Mouse (Mus musculus) c-Kit-positive CD71-positive TER-119-positive erythroid progenitor cells, embryonic 14.5 days (primary cell): ENCODE results near the gene Nnat.
"Not testable (repeated sequence)": the region's sequence is repeated elsewhere in the genome, so short reads cannot be mapped to it uniquely, and the experiment has no call there.

Experiments
- DNase-seq: peaks from one replicate; pipeline ENCODE4 v3.0.0-alpha.2; 2013; ENCODE audit warnings: low spot score

Nnat gene

DNA sequence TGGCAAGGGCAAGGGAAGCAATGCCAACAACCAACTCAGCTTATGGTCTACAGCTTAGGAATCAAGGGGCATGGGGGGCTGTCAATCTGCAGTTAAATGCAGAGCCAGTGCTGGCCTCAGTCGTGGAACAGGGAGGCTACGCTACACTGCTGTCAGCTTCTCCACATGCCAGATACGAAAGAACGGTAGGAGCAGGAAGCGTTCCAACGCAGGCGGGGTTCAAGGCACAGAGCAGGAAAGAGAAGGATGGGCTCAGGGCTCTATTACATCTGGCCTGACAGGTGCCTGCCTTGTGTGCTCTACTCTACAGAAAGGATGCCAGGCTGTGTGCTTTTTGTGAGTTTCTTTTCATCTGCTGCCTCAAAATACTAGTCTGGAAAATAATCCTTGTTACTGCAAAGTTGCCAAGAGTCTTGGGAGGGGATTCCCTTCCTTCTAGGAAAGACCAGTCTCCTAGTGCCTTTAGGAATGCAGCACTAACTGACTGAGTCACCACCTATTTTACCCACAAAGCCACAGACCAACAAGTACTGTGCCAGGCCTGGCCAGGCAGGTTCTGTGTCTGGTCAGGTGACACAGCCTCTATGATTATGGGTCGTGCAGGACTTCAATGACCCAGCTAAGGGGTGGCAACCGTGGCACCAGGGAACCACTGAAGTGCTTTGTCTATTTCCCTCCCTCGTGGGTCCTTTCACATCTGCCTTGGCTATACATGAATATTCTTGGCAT lies 7.6 kb upstream of the Nnat start:
- no peak for DNase-seq

DNA sequence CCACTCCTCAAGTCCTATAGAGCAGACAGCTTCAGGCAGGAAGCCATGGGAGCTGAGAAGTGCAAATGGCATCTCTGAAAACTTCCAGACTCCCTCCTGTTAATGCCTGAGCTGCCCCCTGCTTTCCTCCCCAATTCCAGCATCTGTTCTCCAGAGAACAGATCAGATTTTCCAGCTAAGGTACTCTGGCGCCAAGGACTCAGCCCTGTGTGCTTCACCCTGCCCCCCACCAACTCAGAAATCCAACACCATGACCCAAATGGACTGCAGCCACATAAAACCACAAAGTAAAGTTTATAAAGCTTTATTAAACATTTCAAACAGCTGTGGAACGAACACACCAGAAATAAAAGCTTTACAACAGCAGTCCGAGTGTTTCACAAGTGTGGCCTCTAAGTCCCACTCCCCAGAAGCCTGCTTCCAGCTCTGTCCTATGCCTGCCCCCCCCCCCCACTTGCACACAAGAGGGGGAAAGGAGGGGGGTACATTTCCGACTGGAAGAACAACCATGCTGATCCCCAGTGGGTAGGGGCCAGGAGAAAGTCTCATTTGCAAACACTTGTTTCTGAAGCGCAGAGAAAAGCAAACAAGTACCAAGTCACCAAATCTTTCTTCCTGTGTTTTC lies 3.7 kb upstream of the Nnat start:
- no peak for DNase-seq

- no peak for DNase-seq
These were observed 1.8 kb upstream of the Nnat start for GRCm38 (mm10) chr2:157558051-157558450.

- no peak for DNase-seq
These were observed 1.4 kb upstream of the Nnat start for GRCm38 (mm10) chr2:157558520-157558919.

- DNase-seq: no peak
These were observed 438 bp upstream of the Nnat start for GRCm38 (mm10) chr2:157559440-157559839.

GRCm38 (mm10) chr2:157560302-157560701 lies 424 bp downstream of the Nnat start:
- DNase-seq: no peak

- no peak for DNase-seq
These were observed 1.4 kb downstream of the Nnat start for GRCm38 (mm10) chr2:157561165-157561836.

DNA sequence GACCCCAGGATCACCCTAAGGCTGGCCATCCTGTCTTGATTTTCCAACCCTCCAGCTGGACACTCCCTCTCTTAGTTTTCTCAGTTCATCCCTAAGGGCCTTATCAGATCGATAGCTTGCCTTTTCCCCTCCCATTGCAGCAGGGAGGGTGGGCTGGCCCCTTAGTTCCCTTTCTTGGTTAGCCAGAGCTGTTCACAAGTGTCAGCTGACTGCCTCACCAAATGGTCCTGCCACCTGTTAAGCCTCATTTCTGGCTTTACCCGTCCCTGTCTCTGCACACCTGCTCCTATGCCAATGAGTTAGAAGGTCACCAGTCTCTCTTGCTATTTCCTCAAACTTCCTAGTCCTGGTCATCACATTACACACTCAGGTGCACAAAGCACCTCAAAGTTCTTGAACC lies 3.2 kb downstream of the Nnat start:
- no peak for DNase-seq

GRCm38 (mm10) chr2:157564723-157565122 lies 4.8 kb downstream of the Nnat start:
- no peak for DNase-seq

DNA sequence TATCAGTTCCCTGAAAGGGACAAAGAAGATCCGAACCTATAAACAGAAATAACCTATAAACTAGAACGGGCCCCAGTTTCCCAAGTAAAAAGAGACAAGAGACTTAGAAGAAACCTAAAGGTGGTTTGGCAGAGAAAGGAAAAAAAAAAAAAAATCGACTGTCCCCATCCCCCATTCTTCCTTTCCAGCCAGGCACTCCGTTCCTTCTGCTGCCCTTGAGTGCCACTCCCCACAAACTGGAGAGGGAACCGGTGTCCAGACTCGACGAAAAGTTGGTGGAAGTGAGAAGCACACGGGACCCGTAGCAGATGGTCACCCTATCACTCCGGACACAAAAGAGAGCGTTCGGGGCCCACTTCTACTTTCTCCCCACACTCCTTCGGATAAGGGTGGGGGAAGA lies 5.6 kb downstream of the Nnat start:
- DNase-seq: peak; percentile 13

GRCm38 (mm10) chr2:157565898-157566259 lies 6.0 kb downstream of the Nnat start:
- no peak for DNase-seq

DNA sequence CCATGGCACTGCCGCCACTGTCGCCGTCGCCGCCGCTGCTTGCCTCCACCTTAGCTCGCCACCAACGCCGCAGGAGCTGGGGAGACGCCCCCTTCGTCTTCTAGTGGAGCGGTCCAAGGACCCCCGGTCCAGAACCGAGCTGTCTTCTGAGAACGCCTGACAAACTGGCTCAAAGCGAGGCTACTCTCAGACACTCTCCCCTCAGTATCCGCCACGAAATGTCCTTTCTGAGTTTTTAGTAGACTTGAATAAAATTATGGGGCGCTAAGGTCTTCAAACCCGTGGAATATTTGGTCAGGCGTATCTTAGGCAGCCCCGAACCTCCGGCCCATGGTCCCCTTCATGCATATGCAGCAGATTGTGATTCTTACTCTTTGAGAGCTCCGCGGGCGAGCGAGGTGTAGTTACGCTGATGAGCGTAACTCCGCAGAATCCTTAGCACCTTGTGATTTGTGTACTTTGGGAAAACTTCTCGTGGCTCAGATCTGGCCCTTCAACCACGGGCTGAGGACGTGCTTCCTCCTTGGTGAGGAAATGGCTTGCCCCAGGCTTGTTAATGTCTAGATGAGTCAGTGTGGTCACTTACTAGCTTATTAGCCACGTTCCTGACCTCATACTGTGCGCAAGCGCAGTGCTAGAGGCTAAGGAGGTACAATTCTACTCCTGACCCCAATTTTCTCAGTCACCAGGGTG lies 6.5 kb downstream of the Nnat start:
- peak; percentile 76 for DNase-seq

DNA sequence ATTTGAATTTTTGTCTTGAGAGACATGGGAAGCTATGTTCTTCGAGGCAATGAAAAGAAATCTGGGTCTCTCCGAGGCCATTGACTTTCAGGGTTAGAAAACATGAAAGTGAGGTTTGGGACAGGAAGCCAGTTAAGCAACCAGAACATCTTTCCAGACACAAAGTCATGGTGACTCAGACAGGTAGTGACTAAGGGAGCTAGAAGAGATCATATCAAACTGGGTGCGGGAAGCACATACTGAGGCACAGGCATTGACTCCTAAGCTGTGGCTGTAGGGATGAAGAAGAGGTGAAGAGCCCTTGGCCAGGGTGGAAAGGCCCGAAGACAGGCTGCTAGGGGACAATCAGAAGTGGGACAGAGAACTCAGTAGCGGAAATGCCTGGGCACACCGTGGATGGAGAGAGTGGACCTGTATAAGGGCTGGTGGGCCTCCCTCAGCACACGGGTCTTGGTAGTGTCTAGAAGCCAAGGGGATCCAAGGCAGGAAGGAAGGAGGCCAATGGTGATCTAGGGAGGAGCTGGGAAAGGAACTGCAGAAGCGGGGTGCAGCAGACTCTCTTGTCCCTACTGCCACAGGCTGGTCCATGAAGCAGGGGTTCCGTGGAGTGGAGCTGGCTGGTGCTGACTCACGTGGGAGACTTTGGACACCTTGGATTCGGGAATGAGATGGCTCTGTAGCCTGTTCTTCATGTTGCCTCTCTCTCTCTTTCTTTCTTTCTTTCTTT lies 7.5 kb downstream of the Nnat start:
- peak; percentile 38 for DNase-seq

DNA sequence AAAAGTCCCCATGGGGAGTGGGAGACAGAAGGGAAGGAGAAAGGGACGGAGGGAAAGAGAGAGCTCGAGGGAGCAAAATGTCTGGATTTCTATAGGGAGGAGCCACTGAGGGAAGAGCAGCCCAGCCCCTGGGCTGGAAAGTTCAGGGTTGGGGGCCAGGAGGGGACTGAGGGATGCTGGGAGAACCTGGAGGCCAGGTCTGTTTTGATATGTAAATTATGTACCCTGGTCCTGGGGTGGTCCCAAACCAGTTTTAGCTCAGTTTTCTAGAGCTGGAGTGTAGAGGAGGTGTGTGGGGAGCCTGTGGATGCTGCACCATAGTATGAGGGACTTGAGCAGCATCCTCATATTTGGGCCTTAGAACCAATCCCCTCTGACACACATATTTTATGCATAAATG lies 9.0 kb downstream of the Nnat start:
- no peak for DNase-seq

GRCm38 (mm10) chr2:157569796-157570485 lies 10.1 kb downstream of the Nnat start:
- DNase-seq: no peak

DNA sequence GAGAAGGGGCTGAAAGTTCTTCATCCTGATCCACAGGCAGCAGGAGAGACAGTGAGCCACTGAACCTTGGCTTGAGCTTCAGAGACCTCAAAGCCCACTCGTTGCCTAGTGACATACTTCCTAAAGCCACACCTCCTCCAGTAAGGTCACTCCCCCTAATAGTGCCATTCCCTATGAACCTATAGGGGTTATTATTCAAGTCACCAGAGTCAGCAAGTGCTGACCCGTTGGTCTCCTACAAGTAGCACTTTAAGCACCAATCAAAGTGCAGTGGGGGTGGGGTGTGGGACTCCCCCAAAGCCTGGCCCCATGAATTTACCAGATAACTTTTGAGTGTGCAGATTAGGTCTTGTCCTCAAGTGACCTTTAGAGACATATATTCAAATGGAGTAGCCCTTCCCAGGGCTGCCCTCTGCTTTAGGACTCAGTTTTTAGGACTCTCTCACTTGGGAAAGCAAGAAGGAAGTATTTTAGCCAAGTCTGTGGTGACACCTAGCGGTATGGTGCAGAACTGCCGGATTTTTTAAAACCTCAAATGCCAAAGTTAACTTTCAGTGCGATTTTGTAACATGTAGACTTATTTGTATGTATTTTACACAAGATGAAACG lies 11.4 kb downstream of the Nnat start, which contains the start of gene Blcap:
Gene Blcap (minus strand): TSS at position 51 of the 609 bp plus-strand sequence.
- peak; percentile 49 for DNase-seq

GRCm38 (mm10) chr2:157572786-157573185 lies 12.9 kb downstream of the Nnat start:
- DNase-seq: no peak

DNA sequence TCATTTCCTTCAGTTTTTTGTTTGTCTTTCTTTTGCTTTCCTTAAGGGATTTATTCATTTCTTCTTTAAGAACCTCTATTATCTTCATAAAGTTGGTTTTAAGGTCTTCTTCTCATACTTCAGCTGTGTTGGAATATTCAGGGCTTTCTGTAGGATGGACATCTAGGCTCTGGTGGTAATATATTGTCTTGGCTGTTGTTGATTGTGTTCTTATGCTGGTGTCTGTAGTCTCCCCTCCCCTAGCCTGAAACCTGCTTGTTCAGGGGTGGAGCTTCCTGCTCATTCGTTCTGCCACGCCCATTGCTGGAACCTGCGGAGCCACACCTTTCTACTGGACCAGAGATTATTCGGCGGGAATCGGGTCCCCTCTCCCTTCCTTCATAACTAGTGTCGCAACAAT lies 25.5 kb downstream of the Nnat start:
- DNase-seq: not testable (repeated sequence)

DNA sequence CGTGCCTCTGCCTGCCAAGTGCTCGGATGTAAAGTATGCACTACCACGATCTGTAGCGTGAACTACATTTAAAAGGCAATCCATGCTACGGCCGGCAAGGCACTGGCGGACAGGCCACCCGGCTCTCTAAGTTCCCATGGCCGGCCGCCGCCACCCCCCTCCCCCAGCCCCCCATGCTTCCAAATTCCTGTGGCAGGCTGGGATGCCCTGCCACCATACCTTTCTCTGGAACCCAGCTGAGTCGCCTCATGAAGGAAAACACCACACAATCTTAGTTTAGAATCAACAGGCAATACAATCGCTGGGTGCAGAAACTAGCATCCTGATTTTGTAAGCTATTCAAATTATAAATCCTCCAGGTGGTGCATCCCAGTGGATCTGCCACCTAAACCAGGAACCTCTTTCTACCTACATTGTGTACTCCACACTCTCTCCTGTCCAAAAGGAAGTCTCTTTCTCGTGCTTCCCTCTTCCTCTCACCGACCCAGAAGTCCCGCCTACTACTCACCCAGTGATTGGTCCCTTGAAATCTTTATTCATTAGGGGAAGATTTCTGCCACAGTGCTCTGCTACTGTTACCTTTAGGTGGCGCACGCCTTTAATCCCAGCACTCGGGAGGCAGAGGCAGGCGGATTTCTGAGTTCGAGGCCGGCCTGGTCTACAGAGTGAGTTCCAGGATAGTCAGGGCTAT lies 37.1 kb downstream of the Nnat start:
- no peak for DNase-seq

DNA sequence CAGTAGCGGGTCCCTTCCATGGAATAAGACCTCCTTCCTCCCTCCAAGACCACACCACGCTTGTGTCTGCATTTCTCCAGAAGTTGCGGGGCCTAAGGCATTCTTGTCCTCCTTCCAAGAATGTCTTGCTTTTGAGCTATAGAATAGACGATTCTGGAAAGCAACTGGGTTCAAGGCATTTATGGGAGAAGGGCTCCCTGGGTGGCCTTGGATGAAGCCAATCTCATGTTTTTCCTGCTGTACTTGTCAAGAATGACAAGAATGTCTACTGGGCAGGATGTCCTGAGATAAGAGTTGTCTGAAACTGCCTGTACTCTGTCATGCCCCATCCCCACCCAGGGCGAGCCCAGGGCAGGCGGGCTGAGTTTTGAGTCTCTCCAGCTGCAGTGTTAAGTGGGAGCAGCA lies 41.6 kb downstream of the Nnat start:
- no peak for DNase-seq
